Mouse (Mus musculus): ENCODE measurements around the gene Nfib.

Gene Nfib

DNA sequence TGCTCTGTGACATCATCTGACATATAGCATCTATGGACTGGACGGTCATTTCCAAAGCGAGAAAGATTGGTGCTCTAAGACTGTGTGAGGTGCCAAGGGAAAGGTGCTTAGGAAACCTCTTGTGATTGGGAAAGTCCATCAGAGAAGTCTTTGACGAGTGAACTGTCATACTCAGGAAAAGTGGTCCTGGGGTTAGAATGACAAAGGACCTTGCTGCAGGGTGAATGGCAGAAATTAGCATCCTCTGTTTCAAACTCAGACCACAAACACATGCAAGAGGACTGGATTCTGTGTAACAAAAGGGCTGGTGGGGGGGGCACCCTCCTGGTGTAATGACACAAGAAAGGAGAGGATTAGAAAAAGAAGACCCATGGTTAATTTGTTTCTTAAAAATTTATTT is 274.7 kb downstream of the Nfib start:
- DNase-seq (ENCODE audit: low read depth): no peak

DNA sequence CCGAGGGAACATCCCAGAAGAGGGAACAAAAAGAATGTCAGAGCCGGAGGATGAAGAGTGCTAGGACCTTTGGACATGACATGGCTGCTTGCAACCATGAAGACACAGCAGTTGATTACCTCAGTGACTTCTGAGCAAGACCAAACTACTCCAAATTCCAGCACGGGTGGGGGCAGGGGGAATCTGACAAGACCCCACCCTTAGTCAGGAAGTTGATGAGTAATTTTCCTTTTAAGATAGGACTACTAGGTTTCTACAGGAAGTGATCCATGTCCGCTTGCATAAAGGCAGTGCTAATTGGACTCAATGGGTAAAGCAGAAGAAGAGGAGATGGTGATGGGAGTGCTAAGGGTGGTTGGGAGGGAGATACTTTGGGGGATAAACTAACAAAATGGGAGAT is 279.3 kb downstream of the Nfib start:
- DNase-seq (ENCODE audit: low read depth): no peak

DNA sequence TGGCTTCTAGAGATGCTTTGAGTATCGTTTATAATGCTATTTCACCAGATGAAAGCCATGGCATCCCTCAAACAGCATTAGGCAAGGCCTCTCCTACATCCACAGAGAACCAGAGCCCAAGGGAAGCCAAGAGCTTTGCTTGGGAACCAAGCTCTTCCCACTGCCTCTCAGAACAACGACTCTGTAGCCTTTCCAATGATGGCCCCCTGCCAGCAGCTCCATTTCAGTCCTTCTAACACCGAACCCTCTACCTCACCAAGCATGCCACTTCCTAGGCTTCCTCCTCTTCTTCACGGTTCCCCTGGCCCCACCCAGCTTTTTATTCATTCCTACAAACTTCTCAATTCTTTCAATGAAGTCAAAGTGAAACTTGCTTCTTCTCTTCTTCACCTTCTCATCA is 287.3 kb downstream of the Nfib start:
- no peak for DNase-seq (ENCODE audit: low read depth)

DNA sequence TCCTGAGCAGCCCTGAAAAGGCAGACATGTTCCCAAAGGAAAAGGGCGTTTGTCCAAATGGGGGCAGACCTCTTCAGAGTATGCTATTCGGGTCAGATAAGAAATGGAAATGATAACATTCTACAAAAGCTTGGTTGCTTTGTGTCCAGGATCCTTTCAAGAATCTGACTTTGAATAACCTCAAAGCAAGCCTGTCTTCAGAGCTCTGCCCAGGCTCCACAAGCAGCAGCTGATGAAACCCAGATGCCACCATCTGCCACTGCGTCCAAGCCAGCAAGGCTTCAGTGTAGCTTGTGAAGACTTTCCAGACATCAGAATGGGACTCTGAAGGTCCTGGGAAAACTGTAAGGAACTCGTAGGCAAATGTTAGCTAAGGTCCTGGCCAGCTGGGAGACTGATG is 289.7 kb downstream of the Nfib start:
- DNase-seq (ENCODE audit: low read depth): no peak

DNA sequence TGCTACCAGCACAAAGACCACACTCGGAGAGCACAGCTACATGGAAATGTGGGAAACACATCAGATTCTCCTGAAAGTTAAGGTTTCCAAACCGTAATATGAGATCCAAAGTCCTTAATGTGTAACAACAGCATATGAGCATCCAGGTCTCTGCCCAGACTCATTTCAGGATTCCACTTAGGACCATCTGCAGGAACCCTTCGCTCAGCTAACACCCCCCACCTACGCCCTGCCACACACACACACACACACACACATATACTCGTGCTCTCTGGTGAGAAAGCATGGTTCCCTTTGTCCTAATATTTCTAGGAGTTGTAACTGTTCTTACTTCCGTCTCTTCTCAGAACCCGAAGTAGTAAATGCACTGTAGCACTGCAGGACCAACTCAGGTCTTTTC is 292.9 kb downstream of the Nfib start:
- no peak for DNase-seq (ENCODE audit: low read depth)

DNA sequence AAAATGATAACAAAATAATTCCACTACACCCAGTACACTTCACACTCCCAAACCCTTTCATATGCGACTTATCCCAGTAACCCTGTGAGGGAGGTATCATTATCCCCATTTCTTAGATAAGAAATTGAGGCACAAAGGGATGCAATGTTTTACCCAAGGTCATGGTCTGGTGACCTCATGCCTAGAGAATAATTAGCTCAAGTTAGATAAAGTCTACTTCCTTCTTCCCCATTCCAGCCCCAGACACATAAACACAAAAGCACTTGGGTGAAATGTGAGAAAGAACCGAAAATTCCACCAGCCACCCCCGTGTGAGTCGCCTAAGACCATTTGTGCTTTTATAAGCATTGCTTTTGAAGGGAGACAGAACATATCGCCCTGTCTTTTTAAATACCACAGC is 293.6 kb downstream of the Nfib start:
- no peak for DNase-seq (ENCODE audit: low read depth)

DNA sequence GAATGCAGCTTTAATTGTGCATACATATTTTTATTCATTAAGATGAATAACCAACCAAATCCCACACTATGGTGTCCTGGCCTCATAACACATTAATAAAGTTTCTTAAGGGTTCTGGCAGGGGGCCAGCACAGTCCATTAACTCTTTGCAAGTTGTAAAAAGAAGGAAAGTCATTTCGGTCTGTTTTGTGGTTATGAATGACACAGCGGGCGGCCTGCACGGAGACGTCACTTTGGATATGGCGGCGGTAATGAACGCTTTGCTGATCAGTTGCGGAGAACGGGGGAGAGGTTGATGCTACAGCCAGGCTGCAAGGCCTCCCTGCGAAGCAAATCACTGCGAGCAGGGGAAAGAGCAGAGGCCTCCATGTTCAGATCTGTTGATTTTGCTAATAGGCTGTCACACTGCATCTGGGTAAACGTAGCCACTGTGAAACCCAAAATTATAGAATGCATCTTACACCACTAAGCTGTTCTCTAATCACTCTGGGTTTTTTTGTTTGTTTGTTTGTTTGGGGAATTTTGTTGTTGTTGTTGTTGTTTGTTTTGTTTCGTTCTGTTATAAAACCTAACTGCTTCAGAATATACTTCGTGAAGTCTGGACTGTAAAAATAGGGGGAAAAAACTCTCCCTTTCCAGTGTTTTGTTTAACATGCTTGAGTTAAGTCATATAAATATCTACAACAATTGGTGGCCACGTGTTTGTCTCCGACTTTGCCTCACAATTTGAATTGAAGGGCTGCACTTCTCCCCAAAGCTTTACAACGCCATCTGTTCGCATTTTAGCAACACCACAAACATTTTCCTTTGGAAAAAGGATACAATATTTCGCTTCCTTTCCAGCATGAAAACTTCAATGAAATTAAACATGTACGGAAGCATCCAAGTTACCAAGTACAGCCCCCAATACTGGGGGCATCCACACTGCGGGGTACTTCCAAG is 296.8 kb downstream of the Nfib start:
- DNase-seq (ENCODE audit: low read depth): no peak

DNA sequence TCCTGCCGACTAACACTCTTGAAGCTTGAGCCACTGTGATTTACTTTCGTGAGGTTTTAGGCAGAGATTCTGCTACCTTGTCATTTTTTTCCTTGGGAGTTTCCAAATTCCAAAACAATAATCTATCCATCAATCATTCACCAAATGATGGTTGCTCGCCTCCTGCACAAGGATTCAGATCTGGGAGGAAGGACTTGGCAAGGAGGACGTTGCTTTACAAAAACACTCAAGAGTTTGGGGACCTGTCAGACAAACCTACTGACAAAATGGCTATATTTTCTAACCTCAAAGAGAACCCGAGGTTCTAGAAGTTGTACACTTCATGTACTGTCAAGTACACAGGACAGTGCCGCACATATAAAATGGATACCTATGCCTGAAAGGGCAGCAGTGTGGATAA is 299.0 kb downstream of the Nfib start:
- DNase-seq (ENCODE audit: low read depth): no peak

DNA sequence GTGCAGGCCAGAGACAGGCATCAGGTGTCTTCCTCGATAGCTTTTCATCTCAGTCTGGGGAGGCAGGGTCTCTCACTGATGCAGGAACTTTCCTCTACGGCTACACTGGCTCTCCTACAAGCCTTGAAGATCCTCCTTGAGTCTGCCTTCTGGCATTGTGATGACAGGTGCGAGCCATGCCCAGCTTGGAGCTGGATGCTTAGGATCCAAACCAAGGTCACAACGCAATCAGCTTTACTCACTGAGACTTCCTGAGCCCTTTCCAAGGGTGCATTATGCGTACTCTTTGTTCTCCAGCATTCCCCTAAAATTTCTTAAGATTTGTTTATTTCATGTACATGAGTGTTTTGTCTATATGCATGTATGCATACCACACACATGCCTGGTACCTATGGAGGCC is 299.8 kb downstream of the Nfib start:
- DNase-seq (ENCODE audit: low read depth): no peak

DNA sequence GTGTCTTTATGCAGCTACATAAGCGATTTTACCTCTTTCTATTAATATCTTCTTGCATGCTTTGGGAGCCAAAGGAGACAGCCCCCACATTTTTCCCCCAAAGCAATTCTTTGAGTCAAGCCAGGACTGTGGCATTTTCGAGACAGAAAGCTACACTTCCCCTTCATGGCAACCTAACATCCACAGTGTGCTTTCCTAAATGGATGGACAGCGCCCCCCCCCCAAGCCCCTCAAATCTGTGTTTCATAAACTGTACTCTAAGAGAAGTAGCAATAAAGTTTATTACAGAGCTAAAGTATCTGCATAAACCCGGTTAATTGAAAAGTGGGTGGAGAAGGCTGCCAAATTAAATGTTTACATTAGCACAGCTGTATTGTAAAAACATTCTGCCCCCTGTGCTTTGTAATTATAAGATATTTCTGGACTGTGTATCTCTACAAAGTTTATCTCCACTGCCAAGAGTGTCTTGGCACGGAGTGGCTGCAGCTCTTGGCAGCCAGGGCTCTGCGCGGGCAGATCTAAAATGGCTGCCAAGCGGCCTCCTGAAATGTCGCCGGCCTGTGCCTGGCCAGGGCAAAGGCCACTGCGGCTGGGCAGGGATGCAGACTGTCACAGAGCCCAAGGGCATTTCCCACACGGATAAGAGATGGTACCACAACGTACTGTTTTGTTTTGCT is 301.4 kb downstream of the Nfib start:
- no peak for DNase-seq (ENCODE audit: low read depth)

DNA sequence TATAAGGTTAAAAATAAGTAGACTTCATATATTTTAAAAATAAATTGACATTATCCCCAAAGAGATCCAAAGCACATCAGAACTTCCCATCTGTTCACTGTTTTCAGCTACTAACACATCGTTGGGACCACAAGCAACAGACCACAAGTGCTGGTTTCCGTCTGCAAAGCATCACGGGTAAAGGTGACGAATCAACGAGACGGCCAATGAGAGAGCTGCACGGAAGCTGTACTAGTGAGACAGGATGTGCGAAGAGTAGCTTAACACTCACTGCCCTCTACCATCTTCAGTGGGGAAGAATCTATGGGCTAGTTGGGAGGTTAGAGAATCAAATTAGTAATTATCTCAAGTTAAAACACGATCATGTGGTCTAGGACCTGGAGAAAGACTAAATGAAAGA is 302.9 kb downstream of the Nfib start:
- DNase-seq (ENCODE audit: low read depth): no peak

DNA sequence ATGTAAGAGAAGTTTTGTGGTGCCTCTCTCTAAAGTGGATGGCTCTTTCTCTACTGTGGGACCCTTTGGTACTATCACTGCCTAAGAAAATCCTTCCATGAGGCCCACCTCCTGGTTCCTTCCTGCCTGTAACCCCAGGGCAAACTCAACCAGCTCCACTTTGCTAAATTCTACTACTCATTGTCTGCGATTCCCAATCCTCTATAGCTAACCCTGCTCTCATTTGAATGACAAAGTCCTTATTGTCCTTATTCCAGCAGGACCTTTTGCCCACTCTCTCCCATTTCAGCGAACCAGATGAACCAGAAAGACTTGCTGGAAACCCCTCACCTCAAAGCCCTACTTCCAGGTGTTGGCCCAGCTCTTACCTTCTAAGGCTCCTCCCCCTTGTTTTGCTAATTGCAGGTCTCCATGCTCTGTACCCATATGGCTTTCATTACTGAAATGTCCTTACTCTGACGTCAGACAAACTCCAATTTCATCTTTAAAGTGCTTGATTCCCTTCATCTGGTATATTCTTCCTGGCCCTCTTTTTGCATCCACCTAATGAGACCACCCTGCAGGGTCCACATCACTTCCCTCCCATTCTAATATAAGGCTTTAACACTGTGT is 304.0 kb downstream of the Nfib start:
- DNase-seq (ENCODE audit: low read depth): no peak

DNA sequence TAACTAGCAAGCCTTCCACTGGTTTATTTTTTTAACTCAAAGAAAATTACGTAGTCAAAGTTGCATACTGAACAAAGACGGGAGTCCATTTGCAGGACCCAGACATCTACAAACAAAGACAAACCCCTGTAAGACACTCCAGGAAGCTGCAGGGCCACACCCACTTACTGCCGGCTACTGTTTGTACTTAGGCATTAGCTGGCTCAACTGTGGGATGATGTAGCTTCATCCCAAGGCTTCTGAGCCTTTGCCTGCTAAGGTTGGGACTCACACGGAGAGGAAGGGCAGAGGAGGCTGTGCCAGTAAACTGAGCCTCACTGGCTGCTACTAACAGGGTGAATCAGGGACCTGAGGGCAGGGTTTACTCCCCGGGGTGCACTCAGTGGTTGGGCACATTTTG is 305.0 kb downstream of the Nfib start:
- no peak for DNase-seq (ENCODE audit: low read depth)

DNA sequence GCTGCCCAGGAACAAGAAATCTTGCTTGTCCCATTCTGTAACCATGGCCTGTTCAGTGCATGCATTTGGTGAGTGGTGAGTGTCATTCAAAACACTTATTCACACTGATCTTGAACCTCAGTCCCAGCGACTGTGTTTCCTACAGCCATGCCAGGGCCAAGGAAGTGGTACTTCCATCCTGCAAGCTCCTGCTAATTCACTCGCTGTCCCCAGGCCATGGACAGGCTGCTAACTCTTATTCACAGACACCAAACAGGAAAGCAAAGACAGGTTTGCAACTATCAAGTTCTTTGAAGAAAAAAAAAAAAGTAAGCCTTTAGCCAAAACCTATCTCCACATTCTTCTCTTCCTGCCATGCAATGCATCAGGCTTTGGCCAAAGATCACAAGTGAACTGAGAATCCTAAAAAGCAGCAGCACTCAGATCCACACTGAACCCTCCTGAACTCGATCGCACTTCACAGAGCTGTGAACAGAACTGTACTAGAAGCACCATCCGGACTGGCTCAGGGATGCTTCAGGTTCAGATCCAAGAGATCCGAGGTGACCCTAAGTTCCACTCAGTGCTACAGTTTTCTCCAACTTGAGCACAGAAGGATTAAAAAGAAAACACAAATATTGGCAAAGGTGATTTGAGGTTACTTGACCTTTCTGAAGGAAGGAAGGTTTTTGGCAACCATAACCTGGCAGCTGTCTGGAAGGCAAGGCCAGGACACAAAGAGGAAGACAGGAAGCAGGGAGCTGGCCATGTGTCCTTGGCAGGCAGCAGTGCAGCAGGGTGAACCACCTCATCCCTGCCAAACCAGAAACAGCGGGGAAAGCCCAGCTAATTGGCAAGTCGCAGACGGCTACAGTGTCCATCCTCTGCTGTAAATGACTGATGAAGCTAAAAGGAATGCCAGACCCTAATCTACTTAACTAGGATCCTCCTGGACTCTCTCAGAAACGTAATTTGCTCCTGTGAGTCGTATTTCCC is 305.9 kb downstream of the Nfib start:
- DNase-seq (ENCODE audit: low read depth): no peak

DNA sequence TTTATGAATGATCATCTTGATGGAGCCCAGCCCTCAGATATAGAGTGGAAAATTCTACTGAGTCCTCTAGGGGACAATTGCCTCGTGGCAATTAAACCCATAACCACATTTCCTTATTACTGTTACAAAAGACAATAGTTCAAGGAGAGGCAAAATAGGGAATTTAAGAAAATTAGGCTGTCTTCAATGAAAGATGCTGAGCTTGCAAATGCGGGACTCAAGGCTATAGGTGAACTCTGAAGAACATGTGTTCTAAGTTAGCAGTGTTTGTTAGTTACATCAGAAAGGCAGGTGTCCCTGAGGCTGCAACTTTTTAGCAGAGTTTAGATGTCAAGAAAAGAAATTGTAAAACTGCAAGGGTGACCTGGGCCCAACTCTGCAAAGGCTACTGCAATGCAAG is 307.3 kb downstream of the Nfib start:
- no peak for DNase-seq (ENCODE audit: low read depth)

DNA sequence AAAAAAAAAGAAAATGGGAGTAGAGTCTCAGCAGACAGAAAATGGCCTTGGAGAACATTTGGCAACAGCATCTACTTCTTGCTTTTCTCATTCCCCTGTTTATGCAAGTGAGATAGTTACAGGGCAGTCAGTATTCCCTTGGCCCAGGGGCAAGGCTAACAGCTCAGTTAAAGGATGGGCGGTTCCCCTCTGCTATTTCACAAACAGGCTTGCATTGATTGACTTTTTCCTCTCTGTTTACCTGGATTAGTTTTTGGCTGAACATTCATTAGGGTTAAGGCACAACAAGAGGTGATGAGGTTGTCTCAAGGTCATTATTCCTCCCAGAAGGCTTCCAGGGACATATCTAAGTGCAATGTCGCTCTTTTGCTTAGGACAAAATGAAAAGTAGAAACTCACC is 308.7 kb downstream of the Nfib start:
- DNase-seq (ENCODE audit: low read depth): no peak

DNA sequence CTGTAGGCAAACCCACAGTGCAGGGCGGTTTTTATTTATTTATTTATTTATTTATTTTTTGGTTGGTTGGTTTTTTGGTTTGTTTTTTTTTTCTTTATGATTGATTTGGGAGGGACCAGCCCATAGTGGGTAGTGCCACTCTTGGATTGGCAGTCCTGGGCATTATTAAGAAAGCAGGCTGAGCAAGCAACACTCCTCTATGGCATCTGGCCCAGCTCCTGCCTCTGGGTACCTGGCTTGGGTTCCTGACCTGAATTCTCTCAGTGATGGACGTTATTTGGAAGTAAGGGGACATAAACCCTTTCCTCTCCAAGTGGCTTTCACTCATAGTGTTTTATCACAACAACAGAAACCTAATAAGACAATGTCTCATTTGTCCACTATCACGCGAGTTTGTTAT is 309.5 kb downstream of the Nfib start:
- DNase-seq (ENCODE audit: low read depth): no peak

DNA sequence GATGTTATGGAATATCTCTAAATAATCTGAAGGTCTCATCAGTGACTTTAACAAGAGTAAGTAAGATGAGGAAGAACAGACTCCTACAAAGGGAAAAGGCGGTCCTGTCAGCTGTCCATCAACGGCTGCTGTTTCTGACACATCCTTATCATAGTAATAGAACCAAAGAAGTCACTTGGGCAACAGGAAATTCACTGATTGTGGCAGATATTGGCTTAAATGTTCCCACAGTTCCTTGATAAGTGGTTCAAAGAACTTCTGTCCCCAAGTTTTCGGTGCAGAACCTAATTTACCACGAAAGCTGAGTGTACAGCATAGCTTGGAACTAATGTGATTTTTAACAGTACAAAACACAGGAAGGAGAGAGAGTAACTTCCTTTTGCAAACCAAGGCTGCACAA is 311.2 kb downstream of the Nfib start:
- DNase-seq (ENCODE audit: low read depth): no peak

DNA sequence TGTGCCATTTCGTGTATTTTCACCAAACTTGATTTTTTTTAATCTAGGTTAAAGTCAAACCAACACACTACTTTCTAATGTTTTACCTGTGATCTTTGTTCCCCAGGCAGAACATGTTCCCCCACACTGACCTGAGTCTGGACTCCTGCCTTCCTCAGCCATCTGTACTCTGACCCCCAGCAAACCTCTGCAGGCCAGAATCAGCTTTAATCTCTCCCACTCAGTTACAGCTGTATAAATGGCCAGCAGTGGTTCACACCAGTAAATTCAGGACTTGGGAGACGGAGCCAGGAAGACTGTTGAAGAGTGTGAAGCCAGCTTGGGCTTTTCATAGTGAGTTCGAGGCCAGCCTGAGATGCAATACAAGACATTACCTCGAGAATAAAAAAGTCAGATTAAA is 312.5 kb downstream of the Nfib start:
- DNase-seq (ENCODE audit: low read depth): no peak

DNA sequence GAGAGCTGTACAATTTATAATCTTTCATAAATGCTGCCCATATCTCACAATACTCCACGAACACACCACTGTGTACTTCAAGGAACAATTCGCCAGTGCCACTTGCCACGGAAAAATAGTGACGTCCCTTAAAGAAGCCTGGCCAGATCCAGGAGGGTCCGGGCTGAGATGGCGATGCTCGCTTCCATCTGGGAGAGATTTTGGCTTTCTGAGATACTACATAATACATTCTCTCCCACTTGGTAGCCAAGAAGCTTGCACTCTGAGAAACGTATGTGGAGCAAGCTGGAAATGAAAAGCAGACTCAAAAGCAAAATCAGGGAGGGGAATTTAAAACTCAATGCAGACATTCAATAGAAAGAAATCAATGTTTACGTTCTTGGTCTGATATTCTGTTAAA is 313.1 kb downstream of the Nfib start:
- no peak for DNase-seq (ENCODE audit: low read depth)

DNA sequence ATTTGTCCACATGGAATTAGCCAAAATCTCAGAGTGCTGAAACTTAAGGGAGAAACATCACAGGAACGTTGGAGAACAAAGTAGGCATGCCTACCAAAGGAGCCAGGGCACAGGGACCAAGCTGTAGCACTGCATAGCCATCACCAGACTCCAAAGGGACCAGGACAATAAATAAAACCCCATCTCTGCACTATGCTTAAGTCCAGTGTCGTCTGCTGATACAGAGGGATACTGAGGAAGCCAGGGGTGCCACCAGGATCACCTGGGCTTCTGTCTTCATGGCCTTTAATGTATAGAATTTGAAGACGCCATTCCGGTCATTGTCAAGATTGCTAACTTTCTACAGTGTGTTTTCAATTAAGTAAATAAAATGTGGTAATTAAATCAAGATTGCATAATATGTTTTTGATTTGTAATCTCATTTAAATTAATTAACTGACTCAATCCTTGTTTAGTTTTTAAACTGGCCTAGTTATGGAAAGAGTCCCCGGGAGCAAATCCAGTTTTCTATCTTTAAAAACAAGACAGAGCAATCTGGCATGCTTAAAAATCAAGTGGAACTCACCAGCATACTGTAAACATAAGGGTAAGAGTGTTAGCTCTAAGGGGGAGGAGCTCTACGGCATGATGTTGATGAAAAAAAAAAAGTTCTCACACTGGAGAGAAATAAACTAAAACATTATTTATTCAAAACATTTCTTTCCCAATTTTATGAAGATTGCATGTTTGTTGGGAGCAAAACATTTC is 313.7 kb downstream of the Nfib start:
- DNase-seq (ENCODE audit: low read depth): no peak
